Mouse (Mus musculus): Measurements from ENCODE around the gene Pard3b.

Pard3b gene

DNA sequence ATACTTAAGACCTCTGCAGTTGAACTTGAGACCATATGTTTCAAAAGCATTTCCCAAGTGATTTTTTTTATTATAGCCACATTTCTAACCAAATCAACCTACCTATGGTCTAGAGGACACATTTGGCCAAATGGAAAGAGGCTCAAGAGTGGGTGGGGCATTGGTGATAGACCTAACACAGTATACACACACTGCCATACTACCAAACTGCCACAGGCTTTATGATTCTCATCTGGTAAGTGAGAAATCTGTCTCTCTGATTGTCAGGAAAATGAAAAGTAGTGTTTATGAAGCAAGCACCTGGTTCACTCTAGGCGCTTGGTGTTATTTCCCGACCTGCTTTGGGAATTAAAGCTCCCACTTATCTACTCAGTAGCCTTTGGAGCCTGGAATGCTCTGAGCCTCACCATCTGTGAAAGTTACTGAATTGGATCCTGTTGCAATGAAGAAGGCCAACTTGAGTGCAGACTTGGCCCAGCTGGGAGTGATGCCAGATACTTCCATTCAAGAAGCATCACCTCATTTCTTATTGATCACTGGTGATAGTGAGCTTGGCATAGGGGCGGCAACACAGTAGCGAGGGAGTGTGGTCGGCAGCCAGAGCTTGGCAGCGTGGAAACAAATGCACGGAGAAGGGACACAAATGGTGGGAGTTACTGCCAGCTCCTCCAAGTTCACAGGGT lies 810.7 kb downstream of the Pard3b start:
- no peak for DNase-seq (ENCODE audit: low read depth, low spot score)

DNA sequence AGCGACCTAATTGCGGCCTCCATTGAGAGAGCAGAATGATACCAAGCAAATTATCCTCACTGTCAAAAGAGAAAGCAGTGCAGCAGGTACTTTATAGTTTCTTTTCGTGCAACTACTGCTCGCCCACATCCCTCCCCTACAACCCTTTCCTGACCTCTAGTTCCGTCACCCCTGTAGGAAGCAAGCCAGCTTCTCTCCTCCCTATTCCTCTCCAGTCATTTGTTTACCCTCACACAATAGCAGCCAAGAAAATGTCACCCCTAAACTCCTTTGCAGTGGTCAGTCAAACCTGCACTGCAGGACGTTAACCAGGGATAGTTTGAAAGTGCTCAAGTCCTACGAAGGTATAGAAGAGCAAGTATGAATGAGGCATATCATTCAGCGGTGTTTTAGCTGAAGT lies 826.9 kb downstream of the Pard3b start:
- DNase-seq (ENCODE audit: low read depth, low spot score) = no peak

DNA sequence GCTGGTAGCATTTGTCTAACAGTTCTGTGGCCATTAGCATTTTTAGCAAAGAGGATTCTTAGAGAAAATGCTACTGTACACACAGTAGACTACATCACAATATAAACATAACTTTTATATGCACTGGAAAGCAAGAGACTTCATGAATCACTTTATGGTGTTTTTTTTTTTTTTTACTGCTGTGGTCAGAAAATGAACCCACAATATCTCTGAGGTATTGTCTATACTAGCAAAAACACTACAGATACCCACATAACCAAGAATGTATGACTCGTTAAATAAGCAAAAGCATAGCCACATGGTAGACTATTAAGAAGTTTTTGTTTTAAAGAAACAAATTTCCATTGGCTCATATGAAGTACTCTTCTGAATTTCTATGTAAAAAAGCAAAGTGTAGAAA lies 827.9 kb downstream of the Pard3b start:
- no peak for DNase-seq (ENCODE audit: low read depth, low spot score)

DNA sequence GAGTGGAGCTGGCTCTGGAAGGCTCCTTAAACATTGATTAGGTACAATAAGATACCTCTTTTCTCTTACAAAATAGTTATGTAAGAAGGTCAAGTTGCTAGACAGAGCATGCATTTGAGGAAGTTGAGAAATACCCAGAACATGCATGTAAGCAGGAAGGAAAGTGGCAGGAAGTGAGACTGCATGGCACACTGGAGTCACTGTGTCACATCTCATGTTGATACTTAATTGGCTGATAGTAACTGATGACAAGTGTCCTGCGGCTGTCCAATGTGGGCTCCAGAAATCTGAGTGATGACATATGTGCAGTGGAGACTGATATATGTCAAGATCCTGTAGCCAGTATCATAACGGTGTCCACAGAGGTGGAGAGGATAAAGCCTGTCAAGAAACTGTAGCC lies 844.4 kb downstream of the Pard3b start:
- DNase-seq (ENCODE audit: low read depth, low spot score) = no peak

DNA sequence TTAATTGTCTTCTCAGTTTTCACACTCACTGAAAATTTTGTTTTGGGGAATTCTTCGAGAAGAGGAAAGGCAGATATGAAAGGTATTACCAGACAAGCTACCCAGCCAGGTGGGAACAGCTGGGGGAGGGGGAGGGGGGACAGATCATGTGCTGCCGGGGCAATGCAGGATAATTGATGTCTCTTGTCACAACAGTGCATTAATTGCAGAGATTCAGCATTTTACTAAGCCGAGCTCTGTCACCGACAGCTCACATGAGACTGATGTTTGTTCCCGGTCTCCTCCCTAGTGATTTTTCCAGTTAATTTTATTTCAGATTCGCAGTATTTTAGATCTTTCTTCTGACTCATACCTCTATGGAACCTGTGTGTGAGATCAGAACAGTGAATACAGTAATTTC lies 850.2 kb downstream of the Pard3b start:
- no peak for DNase-seq (ENCODE audit: low read depth, low spot score)

DNA sequence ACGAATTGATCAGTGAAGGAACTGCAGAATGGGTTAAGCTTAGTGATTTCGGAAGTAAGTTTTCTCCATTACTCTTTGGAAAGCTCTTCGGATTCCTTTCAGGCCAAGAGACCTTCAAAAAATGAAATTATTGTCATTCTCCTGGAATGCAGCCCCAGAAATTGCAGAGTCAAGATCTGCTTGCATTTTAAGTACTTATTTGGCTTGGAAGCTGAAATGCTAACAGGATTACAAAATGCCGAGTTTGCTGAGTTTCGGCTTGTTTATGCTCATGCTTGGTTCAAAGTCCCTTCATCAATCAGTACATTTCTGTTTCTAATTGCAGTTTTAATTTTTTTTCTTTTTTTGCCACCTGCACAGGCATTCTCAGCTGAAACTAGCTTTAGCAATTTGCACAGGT lies 860.5 kb downstream of the Pard3b start:
- DNase-seq (ENCODE audit: low read depth, low spot score) = no peak

DNA sequence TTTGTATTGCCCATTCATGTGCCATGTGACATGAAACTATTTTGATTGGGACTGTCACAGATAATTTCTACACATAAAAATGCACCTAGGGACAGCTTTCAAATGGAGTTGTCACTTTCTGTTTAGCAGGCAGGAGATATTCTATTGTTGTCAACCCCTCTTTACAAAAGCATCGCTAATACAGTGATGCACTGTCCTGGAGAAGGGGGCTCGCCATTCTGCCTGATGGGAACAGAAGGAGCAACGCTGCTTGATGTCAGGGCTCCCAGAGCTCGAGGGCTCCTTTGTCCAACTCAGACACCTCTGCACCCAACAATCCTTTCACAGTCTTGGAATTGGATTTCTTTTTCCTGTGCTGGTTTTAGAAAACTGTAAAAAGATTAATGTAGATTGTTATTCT lies 871.9 kb downstream of the Pard3b start:
- DNase-seq (ENCODE audit: low read depth, low spot score) = no peak

DNA sequence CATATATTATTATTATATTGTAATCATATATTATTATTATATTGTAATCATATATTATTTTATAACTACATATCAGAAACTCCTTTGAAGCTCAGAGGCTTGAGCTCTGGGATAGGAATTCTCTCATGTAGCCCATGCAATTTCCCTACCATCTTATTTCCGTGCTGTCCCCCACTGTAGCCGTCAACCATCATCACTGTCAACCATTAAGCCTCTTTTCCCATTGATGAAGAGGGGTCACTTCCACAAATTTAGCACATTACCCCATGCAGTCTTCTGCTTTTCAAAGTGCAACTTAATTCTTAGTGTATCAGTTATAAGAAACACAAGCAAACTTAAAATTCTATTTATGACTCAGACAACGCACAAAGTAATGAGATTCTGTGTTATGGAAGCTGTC lies 873.1 kb downstream of the Pard3b start:
- DNase-seq (ENCODE audit: low read depth, low spot score) = no peak

DNA sequence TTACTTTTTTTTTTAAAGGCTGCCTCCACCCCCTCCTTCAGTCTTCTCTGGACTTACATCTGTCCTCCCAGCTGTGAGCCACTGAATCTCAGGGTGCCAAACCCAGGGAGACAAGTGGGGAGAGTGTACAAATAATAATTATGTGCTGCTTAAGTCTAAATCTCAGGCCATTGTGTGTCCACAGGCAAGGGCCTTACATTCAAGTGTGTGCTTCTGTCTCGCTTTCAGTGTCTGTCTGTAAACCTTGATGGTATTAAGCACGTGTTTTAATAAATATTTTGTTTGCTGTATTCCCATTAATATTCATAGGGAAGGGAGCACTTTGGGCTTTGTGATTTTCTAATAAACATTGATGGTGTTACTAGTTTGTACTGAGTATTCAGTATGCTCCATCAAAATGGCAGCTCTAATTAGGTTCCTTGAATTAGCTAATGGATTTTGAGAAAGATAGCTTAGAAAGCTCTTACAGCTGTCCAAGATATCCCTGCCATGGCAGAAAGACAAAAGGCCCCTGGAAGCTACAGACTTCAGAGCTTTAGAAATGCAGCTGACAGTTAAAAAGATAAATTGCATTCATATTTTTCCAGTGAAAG lies 880.1 kb downstream of the Pard3b start:
- no peak for DNase-seq (ENCODE audit: low read depth, low spot score)

DNA sequence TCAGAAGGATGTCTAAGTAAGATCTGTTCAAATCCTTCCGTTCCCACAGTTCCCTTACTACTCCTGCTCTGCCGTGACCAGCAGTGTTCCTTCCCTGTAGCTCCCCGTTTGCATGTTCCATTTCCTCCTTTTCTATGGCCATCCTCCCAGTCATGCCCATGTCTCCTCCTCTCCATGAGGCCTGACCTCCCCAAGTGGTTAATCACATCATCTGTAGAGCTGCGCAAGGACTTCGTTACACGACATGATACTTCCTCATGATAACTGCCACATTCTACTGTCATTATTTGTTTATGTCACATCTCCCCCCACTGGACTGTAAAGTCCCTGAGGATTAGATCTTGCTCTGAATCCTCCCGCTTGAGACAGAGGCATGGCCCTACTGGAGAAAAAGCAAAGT lies 882.7 kb downstream of the Pard3b start:
- DNase-seq (ENCODE audit: low read depth, low spot score) = no peak

DNA sequence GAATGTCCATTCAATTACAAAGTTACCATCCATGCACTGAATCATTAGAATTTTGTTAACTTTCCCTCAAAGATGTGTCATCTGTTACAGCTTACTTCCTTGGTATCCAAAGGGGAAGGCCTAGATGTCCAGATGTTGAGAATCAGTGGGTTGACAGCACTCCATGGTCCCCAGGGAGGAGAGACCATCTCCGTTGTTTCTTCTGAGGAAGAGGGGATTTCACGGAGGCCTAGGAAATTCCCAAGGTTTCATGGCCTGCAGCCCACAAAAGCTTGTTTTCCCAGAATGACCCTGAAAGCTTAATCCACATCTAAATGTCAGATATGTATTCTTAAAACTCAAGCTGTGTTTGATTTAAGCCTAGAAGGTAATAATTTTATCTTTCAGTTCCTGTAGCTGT lies 884.1 kb downstream of the Pard3b start:
- DNase-seq (ENCODE audit: low read depth, low spot score) = no peak

DNA sequence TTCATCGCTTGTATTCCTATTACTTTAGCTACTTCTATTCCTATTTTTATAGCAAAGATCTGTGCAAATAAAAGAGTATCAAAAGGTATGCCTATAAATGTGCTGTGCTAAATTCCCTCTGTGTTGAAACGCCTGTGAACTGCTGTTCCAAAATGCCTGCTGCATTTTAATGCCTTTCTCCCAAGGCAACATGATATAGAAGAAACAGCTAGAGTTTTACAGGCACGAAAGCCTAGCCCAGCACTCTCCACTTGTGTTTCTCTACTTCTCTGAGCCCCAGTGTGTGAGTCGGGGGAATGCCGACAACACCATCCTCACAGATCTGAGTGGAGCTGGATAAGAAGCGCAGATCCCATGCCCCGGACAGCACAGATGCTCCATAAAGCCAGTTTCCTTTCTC lies 889.2 kb downstream of the Pard3b start:
- DNase-seq (ENCODE audit: low read depth, low spot score) = no peak

DNA sequence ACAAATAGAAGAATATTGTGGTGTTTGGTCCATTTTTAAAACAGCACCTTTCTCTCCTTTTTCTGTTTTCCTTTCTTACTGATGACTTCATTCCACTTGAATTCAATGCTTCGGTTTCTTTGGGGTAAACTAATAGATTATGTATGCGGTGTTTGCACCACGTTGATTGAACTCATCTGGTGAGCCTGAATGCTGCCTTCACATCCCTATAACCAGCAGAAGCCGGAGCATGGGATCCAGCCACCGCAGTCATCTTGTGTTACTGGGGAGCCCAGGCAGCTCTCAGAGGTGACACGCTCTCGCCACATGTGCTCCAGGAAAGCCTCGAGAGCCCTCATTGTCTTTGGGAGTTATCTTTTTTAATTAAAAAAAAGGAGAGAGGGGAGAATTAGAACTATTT lies 891.3 kb downstream of the Pard3b start:
- DNase-seq (ENCODE audit: low read depth, low spot score) = no peak

DNA sequence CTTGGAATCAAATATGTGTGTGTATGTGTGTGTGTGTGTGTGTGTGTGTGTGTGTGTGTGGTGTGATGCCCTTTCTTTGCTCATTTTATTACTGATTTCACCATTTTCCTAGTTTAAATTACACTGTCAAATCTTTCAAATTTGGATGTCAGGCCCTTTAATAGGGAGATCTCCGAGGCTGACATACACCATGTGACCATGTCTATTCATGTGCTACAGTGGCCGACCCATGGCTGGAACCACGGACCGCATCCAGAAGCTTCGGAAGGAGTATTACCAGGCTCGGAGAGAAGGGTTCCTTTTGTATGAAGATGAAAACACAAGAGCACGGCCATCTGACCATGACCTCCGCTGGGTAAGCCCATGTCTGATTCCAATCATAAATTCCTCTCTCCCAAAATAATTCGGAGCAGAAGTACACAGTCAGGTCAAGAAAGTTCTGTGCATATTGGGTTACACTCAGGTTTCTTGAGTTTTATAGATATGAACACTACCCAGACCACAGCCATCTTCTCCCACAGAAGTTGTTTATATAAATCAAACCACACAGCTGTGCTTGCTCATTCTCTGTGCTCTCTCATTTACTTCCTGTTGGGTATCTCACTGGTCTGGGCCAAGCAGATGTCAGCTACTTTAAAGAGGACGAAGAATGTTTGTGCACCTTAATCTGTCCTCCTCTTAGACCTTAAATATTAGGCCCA lies 894.0 kb downstream of the Pard3b start:
- no peak for DNase-seq (ENCODE audit: low read depth, low spot score)

DNA sequence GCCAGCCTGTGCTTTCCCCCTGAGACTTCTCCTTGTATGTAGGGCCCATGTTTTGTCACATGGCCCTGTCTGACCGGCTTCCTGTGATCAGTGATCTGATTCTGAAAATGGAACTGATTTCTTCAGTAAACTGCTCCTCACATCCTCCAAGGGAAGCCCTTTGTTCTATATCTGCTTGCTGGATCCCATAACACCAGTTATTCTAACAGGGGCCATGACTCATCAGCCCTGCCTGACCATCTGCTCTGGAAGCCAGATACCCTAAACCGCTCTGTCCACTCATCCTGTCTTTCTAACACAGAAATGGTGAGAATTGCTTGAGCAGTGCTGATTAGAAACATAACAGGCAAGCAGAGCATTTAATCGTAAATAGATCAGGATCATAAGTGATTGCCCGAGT lies 910.3 kb downstream of the Pard3b start:
- DNase-seq (ENCODE audit: low read depth, low spot score) = no peak

DNA sequence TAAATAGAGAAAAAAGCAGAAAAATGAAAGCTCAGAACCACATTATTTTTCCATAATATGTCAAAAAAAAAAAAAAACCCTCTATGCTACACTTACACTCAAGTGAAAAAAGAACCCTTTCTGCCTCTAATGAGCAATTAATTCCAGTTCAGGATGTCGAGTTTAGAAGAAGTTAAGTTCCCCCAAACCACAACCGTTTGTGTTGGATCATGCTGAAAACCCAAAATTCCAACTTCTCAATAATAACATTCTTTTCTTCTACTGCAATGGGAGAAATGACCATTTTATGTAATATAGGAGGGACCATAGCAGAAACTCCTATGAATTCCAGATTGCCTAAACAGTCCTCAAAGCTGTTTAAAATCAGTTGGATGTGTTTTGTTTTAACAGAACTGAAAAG lies 911.9 kb downstream of the Pard3b start:
- DNase-seq (ENCODE audit: low read depth, low spot score) = no peak

DNA sequence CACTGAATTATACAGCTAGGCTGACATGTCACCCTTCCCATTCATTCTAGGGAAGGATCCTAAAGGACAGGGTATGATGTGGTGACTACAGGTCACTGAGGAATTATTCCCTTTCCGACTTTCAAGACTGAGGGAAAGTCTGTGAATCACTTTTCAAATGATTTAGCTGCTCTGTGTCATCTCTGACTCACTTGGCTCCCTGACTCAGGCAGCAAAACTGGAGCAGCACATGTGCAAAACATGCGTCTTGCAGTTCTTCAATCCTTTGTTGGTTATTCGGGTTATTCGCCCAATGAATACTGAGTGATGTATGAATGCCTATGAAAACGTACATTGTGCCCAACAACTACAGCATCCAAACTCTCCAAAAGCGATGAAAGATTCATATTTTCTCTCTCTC lies 912.9 kb downstream of the Pard3b start:
- DNase-seq (ENCODE audit: low read depth, low spot score) = no peak

DNA sequence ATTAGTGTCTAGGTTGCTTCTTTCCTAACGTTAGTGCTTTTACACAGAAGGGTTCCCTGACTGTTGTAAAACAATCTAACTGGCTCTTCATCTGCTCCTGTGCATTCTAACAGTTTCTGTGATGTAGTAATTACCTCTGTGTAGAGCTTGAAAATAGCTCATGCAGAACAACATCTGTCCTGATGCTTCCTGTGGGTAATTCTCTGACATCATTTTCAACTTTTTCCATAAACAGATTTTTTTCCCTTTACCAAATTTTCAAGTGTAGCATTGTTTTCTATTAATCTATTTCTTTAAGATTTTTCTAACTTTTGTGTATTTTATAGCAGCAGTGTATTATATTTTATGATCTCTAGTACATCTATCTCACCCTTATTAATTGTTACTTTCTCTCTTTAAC lies 917.2 kb downstream of the Pard3b start:
- DNase-seq (ENCODE audit: low read depth, low spot score) = no peak

DNA sequence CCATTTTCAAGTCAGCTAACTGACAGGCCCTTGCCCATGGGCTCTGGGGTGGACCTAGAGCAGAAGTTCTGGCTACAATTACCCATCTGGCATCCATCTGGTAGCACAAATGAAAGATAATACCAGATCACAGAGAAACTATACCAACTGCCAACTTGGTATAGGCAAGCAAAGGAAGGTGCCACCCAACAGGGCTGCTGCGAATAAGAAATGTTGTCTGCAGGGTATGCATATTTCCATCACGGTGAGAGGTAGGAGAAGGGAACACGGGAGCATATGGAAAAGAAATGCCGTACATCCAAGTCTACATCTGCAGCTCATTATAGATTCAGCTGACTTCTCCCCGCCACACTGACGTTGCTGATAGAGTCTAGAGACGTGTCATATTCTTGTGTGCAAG lies 924.4 kb downstream of the Pard3b start:
- no peak for DNase-seq (ENCODE audit: low read depth, low spot score)

DNA sequence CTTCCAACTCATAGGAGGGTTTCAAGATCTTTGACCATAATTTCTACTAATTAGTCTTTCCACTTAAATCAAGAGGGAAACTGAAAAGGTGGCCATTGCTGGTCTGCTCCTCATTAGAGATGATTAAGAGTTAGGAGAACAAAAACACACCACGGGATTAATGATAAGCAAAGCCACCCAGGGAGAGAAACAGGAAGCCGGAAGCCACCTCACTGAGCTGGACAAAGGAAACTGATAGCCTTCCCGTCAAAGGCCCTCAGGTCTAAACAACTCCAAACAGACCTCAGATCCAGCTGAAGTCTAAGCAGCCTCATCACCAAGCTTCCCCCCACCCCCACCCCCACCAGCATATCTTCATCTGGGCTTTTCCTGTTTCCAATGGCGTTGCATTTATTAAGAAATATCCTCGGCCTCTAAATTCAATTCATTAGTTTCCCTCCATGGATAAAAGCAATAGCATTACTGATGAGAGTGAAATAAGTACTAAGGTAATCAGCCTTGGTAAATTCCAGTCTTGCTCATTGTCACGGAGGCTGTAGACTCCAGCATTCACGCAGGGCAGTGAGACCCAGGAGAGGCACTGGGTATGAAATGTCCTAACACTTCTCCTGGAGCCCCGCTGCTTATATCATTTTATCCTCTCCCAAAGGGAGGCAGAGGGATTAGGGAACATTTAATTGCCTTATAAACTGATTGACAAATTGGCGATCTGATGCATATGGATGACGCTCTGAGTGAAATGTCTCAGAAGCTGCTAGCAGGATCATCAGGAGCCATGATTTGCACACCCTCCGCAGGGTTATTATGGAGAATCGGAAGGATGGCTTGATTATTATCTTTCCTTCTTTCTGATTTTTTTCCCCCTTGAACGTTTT lies 925.9 kb downstream of the Pard3b start:
- no peak for DNase-seq (ENCODE audit: low read depth, low spot score)

DNA sequence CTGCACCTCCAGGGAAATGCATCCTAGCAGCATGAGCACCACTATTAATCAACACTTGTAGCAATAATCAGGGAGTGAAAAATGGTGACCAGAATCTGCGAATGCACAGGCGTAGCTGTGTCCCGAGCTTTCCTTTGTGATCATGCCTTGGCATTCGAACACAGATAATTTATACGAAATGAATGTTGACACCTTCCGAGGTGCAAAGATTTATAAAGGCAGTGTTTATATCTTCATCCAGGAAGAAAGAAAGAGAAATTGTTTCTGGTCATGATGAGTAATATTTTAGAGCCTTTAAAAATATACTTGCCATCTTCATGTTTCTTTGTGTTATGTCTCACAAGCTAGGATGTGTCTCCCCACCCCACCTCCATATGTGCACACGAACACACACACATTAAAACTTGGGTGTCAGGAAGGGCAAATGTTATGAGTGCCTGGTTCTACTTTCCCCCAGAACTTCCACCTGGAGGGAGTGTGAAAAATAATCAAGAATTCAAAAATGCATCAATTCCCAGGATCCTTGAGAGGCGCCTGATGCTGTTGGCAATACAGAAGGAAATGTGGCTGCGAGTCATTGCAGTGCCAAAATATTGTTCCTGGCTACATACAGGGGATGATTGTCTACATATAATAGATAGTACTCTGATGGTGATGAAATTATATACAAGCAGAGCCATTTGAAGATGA lies 926.6 kb downstream of the Pard3b start:
- no peak for DNase-seq (ENCODE audit: low read depth, low spot score)

DNA sequence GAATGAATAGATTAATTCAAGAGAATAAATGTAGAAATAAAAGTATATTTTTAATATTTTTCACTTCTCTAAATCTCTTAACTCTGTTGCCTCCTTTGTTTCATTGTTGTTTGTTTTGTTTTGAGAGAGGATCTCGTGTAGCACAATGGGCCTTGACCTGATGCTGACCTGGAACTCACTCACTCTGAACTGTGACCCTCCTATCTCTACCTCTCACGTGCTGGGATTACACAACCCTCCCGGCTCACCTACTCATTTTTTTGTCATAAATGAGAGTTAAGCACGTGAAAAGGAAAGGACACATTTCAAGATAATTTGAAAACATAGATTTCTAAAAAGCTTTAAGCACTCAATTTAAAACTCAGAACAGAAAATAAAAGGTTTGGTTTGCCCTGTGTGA lies 928.0 kb downstream of the Pard3b start:
- no peak for DNase-seq (ENCODE audit: low read depth, low spot score)
